Mouse (Mus musculus) layer of hippocampus, postnatal 36 days (tissue): ENCODE measurements around the gene Sptb. TPM values are rescaled to one million over a fixed set of nuclear protein-coding genes. Genes with fewer than 3 reads are reported as not detected.

Experiments used
- DNase-seq, 2 experiments: peaks; one replicate each; pipeline ENCODE4 v3.0.0; 2022
- total RNA-seq, 2 experiments: library from RNA; stranded (reverse); gene quantifications; 2 replicates each; pipeline ENCODE4 v1.2.3; 2021

Sptb gene
- total RNA-seq, 2 experiments from 2014 or later, result 126 to 127 TPM

GRCm38 (mm10) chr12:76572261-76573251 lies 137.8 kb downstream of the Sptb start:
- no peak for DNase-seq

GRCm38 (mm10) chr12:76571266-76571665 lies 139.1 kb downstream of the Sptb start:
- no peak for DNase-seq

GRCm38 (mm10) chr12:76570221-76570940 lies 140.0 kb downstream of the Sptb start:
- DNase-seq, result no peak

- no peak for DNase-seq
These were observed 144.1 kb downstream of the Sptb start for GRCm38 (mm10) chr12:76566284-76566683.

GRCm38 (mm10) chr12:76562196-76562595 lies 148.2 kb downstream of the Sptb start:
- no peak for DNase-seq

GRCm38 (mm10) chr12:76558206-76558605 lies 152.1 kb downstream of the Sptb start:
- no peak for DNase-seq

GRCm38 (mm10) chr12:76556745-76557389 lies 153.5 kb downstream of the Sptb start:
- no peak for DNase-seq

- DNase-seq, result no peak
These were observed 154.2 kb downstream of the Sptb start for GRCm38 (mm10) chr12:76556187-76556586.

GRCm38 (mm10) chr12:76554871-76555386 lies 155.4 kb downstream of the Sptb start:
- DNase-seq, result no peak

- DNase-seq, result no peak
These were observed 156.0 kb downstream of the Sptb start for GRCm38 (mm10) chr12:76554392-76554791.

- no peak for DNase-seq
These were observed 156.4 kb downstream of the Sptb start for GRCm38 (mm10) chr12:76553917-76554316.

- no peak for DNase-seq
These were observed 157.4 kb downstream of the Sptb start for GRCm38 (mm10) chr12:76552958-76553357.

GRCm38 (mm10) chr12:76552321-76552720 lies 158.0 kb downstream of the Sptb start:
- DNase-seq, result no peak

- no peak for DNase-seq
These were observed 161.1 kb downstream of the Sptb start for GRCm38 (mm10) chr12:76549203-76549602.

GRCm38 (mm10) chr12:76548082-76548423 lies 162.3 kb downstream of the Sptb start:
- DNase-seq, result no peak

- DNase-seq, result no peak
These were observed 162.8 kb downstream of the Sptb start for GRCm38 (mm10) chr12:76547409-76548081.

- DNase-seq, result peak; percentile 41 to 43
These were observed 163.7 kb downstream of the Sptb start for GRCm38 (mm10) chr12:76546383-76547276.

- DNase-seq, result peak in 1 of 2 experiments; percentile 25
These were observed 164.5 kb downstream of the Sptb start for GRCm38 (mm10) chr12:76545786-76546370.

GRCm38 (mm10) chr12:76541879-76542278 lies 168.5 kb downstream of the Sptb start:
- DNase-seq, result no peak

- DNase-seq, result no peak
These were observed 168.9 kb downstream of the Sptb start for GRCm38 (mm10) chr12:76541475-76541874.
